Mouse (Mus musculus): Measurements from ENCODE around the gene Spice1. TPM values are rescaled to one million over a fixed set of nuclear protein-coding genes. Genes with fewer than 3 reads are reported as not detected.

Gene Spice1
- polyA plus RNA-seq, 1 experiment from 2014 or later, result 16.5 TPM

DNA sequence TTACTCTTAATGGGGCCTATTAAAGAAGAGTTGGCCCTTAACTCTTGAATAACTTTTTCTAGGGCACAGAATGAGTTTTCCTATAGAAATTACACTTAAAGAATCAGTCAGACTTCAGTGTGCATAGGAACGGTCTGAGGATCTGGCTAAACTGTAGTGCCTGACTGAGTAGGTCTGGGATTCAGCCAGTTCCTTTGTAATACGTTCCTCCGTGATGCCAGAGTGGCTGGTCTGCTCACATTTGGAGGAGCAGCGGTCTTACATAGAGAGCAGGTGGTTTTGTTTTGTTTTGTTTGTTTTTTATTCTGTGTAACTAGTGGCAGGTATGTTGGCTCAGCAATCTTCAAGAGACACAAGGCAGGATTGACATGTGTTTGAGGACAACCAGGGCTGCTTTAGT, 33.1 kb downstream of the Spice1 start:
- Histone ChIP-seq H3K4me1 (replicated peaks) (no peaks in the 10 kb centered on the region), H3K27me3 (no peaks in the 10 kb centered on the region), H3K4me3 (no peak overlapping the region), H3K27ac (no peak overlapping the region), H3K9ac (no peak overlapping the region), H3K9me3 (replicated peaks) (no peaks in the 10 kb centered on the region), H3K4me2 (no peak overlapping the region), H3K36me3 (peaks cover 9% of the 10 kb centered on the region; the same call in 1 of the 2 replicates)
- ATAC-seq (replicated peaks; ENCODE audit: insufficient number of reproducible peaks, insufficient read depth, low FRiP score, low read depth), result no peak
- 80% methylated on average over 4 of the region's 4 CpGs for WGBS

DNA sequence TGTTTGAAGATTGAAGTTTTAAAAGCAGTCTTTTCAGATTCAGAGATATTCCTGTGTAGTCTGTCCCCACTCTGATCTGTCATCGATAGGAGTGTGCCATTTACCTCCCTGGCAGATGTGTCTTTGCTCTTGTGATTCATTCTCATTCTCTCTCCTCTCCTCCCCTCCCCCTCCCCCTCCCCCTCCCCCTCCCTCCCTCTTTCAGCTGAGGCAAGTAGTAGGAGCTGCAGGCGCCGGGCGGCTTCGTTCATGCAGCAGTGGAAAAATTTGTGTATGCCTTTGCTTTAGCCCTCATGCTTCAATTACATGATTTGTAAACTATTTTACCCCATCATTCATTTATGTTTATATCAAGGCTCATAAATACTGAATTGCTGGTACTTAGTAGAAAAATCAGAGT, 34.7 kb downstream of the Spice1 start:
- no peak overlapping the region for H3K27ac ChIP-seq
- H3K27me3 ChIP-seq, result no peaks in the 10 kb centered on the region
- H3K9ac ChIP-seq, result no peak overlapping the region
- WGBS, result 34% methylated on average over 5 of the region's 5 CpGs
- ATAC-seq (replicated peaks; ENCODE audit: insufficient number of reproducible peaks, insufficient read depth, low FRiP score, low read depth), result no peak
- no peak overlapping the region for H3K4me3 ChIP-seq
- no peaks in the 10 kb centered on the region for H3K4me1 ChIP-seq (replicated peaks)
- H3K9me3 ChIP-seq (replicated peaks), result no peaks in the 10 kb centered on the region
- peaks cover 9% of the 10 kb centered on the region; the same call in 1 of the 2 replicates for H3K36me3 ChIP-seq
- H3K4me2 ChIP-seq, result no peak overlapping the region

DNA sequence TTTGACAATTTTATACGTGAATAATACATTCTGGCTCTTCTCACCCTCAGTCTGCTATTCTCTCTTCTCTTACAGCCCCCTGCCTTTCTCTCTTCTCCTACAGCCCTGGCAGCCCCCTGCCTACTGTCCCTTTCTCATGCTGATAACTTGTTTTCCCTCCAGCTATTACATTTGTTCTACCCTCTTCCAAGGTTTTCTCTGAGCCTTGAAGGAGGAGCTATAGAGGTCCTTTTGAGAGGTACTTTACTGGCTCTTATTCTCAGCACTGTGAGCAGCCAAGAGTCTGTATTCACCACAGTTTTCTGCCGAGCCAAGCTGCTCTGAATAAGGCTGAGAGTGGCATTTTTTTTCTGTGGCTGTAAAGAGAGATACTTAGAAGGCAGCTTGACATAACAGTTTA, 36.6 kb downstream of the Spice1 start:
- Histone ChIP-seq H3K27me3 (no peaks in the 10 kb centered on the region), H3K9ac (no peak overlapping the region), H3K36me3 (peaks cover 12% of the 10 kb centered on the region), H3K9me3 (replicated peaks) (no peaks in the 10 kb centered on the region), H3K27ac (no peak overlapping the region), H3K4me1 (replicated peaks) (no peaks in the 10 kb centered on the region), H3K4me3 (no peak overlapping the region), H3K4me2 (no peak overlapping the region)
- ATAC-seq (replicated peaks; ENCODE audit: insufficient number of reproducible peaks, insufficient read depth, low FRiP score, low read depth), result no peak
- WGBS, result 55% methylated on average over 2 of the region's 2 CpGs

DNA sequence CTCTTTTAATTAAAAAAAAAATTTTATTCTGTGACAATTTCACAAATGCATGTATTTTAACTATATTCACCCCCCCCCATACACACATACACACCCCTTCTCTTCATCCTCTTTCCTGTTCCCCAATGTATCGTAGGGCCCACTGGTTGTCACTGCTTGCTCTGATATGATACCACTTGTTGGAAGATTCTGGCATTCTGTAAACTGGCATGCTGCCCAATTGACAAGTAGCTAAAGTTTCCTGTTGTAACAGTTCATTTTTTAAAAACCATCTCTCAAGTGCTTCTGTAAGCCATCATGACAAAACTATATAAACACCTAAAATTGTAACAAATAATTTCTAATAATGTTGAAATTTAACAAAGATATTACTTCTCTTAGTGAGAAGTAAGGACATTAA, 37.3 kb downstream of the Spice1 start:
- ATAC-seq (replicated peaks; ENCODE audit: insufficient number of reproducible peaks, insufficient read depth, low FRiP score, low read depth), result no peak
- 63% methylated on average over 1 of the region's 1 CpGs for WGBS

DNA sequence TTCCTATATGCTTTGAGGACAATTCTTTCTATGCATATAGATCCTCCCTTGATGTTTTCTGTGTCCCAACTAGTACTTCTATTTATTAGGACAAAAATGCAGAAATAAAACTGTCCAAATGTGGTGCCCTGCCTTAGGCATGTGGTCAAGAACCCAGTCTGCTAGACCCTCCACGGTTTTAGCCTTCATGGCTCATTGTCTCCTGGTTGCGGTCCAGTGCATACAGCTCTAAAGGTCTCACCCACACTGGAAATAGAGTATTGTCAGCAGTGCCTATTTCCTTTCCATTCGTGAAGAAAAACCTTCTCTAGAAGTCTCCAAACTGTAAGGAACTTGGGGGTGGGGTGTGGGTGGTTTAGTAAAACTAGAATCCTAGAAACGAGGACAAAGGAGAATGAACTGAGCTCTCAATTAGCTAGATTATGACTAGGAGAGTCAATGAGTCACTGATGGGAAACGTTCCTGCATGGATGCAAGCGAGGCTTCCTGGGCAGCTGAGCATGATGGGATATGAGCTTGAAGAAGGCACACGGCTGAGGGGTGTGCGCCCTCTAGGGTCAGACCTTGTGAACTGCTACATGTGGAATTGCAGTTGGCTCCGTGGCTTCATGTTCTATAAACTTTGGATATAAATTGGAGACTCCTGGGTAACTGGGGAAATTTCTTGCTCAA, 45.1 kb downstream of the Spice1 start:
- ATAC-seq (replicated peaks; ENCODE audit: insufficient number of reproducible peaks, insufficient read depth, low FRiP score, low read depth), result no peak
- 0 out of 2 replicates have a peak overlapping the region, but pooled peaks have one; percentile 26 for H3K4me2 ChIP-seq
- no peaks in the 10 kb centered on the region for H3K27me3 ChIP-seq
- H3K9ac ChIP-seq, result no peak overlapping the region
- H3K4me3 ChIP-seq, result no peak overlapping the region
- H3K36me3 ChIP-seq, result peaks cover 17% of the 10 kb centered on the region
- H3K4me1 ChIP-seq (replicated peaks), result peaks cover 11% of the 10 kb centered on the region
- no peaks in the 10 kb centered on the region for H3K9me3 ChIP-seq (replicated peaks)
- 34% methylated on average over 9 of the region's 9 CpGs for WGBS
- no peak overlapping the region for H3K27ac ChIP-seq

More for the DNA sequence above, 37.3 kb downstream of the Spice1 start:
- H3K27ac ChIP-seq, result no peak overlapping the region
- H3K36me3 ChIP-seq, result peaks cover 13% of the 10 kb centered on the region
- no peak overlapping the region for H3K4me2 ChIP-seq
- no peaks in the 10 kb centered on the region for H3K27me3 ChIP-seq
- H3K4me1 ChIP-seq (replicated peaks), result no peaks in the 10 kb centered on the region
- H3K9ac ChIP-seq, result no peak overlapping the region
- no peak overlapping the region for H3K4me3 ChIP-seq
- H3K9me3 ChIP-seq (replicated peaks), result no peaks in the 10 kb centered on the region

DNA sequence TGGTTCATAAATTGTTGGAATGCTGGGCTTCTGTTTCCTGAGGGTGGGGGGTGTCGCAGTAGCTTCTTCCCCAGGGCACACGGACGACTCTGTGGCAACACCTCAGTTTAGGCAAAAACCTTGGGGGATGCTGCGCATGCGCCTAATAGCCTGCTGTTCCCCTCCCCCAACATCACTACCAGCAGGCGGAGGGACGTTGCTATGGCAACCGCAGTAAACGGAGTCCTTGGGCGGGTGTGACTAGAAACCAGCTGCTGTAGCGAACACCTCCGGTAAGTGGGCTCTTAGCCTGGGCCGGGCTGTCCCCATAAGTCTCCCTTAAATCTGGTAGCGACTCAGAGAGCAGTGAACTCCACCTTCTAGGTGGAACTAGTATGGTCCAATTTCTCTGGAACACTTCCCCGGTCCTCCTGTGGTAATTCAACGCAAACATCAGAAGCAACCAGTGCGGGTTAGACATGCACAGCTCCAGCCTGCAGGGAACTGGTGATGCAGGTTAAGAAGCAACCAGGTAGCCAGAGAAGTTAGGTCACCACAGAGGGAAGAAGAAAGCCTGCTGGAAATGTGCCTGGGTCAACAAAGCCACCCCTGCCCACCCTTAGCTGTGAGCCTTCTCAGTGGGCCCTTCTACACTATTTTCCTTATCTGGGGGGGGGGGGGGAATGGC, 47.8 kb downstream of the Spice1 start, which contains the start of gene Cfap44:
Gene Cfap44 (plus strand): TSS at position 220 of the 667 bp plus-strand sequence.
- H3K9ac ChIP-seq, result peak within 1 kb of the TSS; percentile 19; the same call in 1 of the 2 replicates
- no peaks in the 10 kb centered on the region for H3K9me3 ChIP-seq (replicated peaks)
- no peaks in the 10 kb centered on the region for H3K27me3 ChIP-seq
- no peaks in the 10 kb centered on the region for H3K36me3 ChIP-seq
- ATAC-seq (replicated peaks; ENCODE audit: insufficient number of reproducible peaks, insufficient read depth, low FRiP score, low read depth), result peak; percentile 62; the same call in 1 of the 2 replicates
- peak within 1 kb of the TSS; percentile 63 for H3K4me2 ChIP-seq
- 1% methylated on average over 17 of the region's 17 CpGs for WGBS
- H3K4me3 ChIP-seq, result peak within 1 kb of the TSS; percentile 37
- peaks cover 11% of the 10 kb centered on the region for H3K4me1 ChIP-seq (replicated peaks)
- H3K27ac ChIP-seq, result no peak within 1 kb of the TSS

DNA sequence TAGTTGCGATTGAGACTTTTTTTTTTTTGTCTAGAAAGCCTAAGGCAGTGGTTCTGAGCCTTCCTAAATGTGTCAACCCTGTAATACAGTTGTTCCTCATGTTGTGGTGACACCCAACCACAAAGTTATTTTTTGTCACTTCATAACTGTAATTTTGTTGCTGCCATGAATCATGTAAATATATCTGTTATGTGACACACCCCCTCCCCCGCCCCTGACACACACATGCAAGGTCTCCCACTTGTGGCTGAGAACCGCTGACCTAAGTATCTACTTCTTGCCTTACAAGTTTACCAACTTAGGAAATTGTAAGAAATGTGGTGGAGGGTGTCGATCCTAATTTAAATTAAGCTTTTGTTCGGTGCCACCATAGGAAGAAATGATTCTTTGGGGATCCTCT, 58.0 kb downstream of the Spice1 start:
- WGBS, result 88% methylated on average over 5 of the region's 5 CpGs
- no peaks in the 10 kb centered on the region for H3K9me3 ChIP-seq (replicated peaks)
- no peak overlapping the region for H3K4me2 ChIP-seq

DNA sequence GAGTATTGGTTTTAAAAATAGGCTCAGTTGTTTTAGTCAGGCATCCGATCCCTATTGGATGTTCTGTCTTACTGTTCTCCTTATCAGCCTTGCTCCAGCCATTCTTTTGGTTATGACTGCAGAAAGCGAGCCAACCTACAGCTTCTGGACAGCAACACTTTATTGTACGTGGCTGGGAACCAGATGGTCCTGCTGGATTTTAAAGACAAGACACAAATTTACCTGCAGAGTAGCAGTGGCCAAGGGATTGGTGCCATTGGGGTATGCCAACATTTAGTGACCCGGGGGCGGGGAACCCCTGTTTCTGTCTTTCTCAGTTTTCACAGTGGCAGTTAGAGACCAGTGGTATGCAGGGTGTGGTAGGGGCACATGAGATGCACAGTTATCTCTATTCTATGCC, 60.3 kb downstream of the Spice1 start:
- Histone ChIP-seq H3K9ac (no peak overlapping the region), H3K4me2 (no peak overlapping the region), H3K4me1 (replicated peaks) (no peaks in the 10 kb centered on the region), H3K9me3 (replicated peaks) (no peaks in the 10 kb centered on the region), H3K27me3 (no peaks in the 10 kb centered on the region), H3K4me3 (no peak overlapping the region), H3K36me3 (no peaks in the 10 kb centered on the region), H3K27ac (no peak overlapping the region)
- ATAC-seq (replicated peaks; ENCODE audit: insufficient number of reproducible peaks, insufficient read depth, low FRiP score, low read depth), result no peak
- WGBS, result 70% methylated on average over 5 of the region's 5 CpGs

More for the DNA sequence above, 58.0 kb downstream of the Spice1 start:
- no peaks in the 10 kb centered on the region for H3K36me3 ChIP-seq
- ATAC-seq (replicated peaks; ENCODE audit: insufficient number of reproducible peaks, insufficient read depth, low FRiP score, low read depth), result no peak
- H3K27ac ChIP-seq, result no peak overlapping the region
- no peaks in the 10 kb centered on the region for H3K27me3 ChIP-seq
- H3K4me1 ChIP-seq (replicated peaks), result no peaks in the 10 kb centered on the region
- H3K9ac ChIP-seq, result no peak overlapping the region
- no peak overlapping the region for H3K4me3 ChIP-seq

DNA sequence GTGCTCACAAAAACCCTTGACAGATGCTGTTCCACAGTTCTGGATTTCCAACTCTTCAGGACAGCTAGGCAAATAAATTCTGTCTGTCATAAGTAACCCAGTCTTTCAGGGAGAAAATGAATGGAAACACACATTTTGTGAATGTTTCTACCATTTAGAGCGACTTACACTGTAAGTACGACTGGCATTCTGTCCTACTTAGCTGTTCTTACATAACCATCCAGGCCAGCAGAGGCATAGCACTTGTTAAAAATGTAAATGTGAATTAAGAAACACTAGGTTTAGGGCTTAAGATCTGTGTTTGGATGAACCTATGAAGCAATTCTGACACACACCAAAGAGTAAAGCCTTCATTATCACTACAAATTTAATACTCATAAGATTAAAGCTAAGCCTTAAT, 61.4 kb downstream of the Spice1 start:
- Histone ChIP-seq H3K4me2 (no peak overlapping the region), H3K36me3 (no peaks in the 10 kb centered on the region), H3K27me3 (no peaks in the 10 kb centered on the region), H3K9me3 (replicated peaks) (no peaks in the 10 kb centered on the region), H3K4me1 (replicated peaks) (no peaks in the 10 kb centered on the region), H3K27ac (no peak overlapping the region), H3K9ac (no peak overlapping the region), H3K4me3 (no peak overlapping the region)
- ATAC-seq (replicated peaks; ENCODE audit: insufficient number of reproducible peaks, insufficient read depth, low FRiP score, low read depth), result no peak
- 87% methylated on average over 2 of the region's 2 CpGs for WGBS

DNA sequence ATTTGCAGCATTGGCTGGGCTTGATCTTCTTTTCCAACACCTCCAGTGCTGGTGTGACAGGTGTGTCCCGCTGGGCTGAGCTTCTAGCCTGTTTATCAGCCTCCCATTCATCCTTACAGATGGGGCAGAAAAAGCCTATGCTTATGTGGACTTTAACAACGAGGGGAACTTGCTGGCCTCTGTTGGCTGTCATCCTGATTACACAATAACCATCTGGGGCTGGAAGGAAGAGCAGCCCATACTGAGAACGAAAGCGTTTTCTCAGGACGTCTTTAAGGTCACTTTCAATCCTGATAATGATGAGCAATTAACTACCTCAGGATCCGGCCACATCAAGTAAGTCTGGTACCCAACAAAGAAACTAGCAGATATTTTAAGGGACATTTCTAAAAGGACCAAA, 63.3 kb downstream of the Spice1 start:
- Histone ChIP-seq H3K4me3 (no peak overlapping the region), H3K9me3 (replicated peaks) (no peaks in the 10 kb centered on the region), H3K27ac (no peak overlapping the region), H3K27me3 (no peaks in the 10 kb centered on the region), H3K36me3 (no peaks in the 10 kb centered on the region), H3K4me1 (replicated peaks) (no peaks in the 10 kb centered on the region), H3K9ac (no peak overlapping the region), H3K4me2 (no peak overlapping the region)
- WGBS, result 44% methylated on average over 6 of the region's 6 CpGs
- ATAC-seq (replicated peaks; ENCODE audit: insufficient number of reproducible peaks, insufficient read depth, low FRiP score, low read depth), result no peak

DNA sequence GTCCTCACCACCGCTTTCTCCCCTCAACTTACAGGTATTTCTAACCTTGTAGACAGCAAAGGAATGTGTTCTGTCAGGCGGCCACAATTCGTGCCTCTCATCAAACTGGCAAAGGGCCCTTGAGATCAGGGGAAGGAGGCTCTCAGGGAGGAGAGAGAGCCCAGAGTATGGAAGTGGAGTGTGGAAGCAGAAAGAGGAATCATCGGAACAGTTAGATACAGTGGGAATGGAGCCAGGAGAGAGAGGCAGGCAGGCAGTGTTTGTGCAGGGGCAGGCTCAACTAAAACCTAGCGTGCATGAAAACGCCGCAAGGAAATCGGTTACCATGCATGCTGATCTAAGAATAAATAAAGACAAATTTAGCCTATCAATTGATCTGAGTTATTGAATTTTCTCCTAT, 70.7 kb downstream of the Spice1 start:
- Histone ChIP-seq H3K4me1 (replicated peaks) (0 out of 2 replicates have a peak, but pooled peaks cover 3% of the 10 kb centered on the region), H3K4me2 (peak overlapping the region; percentile 23), H3K27ac (no peak overlapping the region), H3K36me3 (no peaks in the 10 kb centered on the region), H3K27me3 (no peaks in the 10 kb centered on the region), H3K4me3 (no peak overlapping the region), H3K9ac (no peak overlapping the region), H3K9me3 (replicated peaks) (no peaks in the 10 kb centered on the region)
- ATAC-seq (replicated peaks; ENCODE audit: insufficient number of reproducible peaks, insufficient read depth, low FRiP score, low read depth), result no peak
- WGBS, result 44% methylated on average over 8 of the region's 8 CpGs

DNA sequence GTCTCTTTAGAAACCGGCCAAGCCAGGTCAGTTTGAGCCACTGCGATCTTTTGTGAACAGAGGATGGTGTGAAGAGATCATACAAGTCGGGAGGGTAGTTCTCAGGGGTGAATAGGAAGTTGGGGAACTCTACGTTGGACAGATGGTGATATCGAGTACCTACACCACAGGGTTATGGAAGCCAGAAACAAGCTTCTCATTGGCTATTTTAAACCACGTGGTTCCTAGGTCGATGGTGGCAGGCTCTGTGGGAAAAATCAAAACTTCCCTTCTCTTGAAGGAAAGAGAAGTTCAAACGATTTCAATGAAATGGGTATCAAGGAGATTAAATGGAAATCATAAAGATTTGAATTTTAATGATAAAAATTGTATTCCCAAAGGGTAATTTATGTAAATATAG, 74.8 kb downstream of the Spice1 start:
- no peak overlapping the region for H3K4me2 ChIP-seq
- ATAC-seq (replicated peaks; ENCODE audit: insufficient number of reproducible peaks, insufficient read depth, low FRiP score, low read depth), result no peak

More for the DNA sequence above, 74.8 kb downstream of the Spice1 start:
- Histone ChIP-seq H3K36me3 (no peaks in the 10 kb centered on the region), H3K9ac (no peak overlapping the region), H3K4me1 (replicated peaks) (0 out of 2 replicates have a peak, but pooled peaks cover 3% of the 10 kb centered on the region), H3K4me3 (no peak overlapping the region), H3K27me3 (no peaks in the 10 kb centered on the region), H3K27ac (no peak overlapping the region), H3K9me3 (replicated peaks) (no peaks in the 10 kb centered on the region)
- 77% methylated on average over 8 of the region's 8 CpGs for WGBS

All from heart, embryonic 15.5 days (tissue).